Mouse (Mus musculus): ENCODE results near the gene Ccdc36.

The Ccdc36 gene

GRCm38 (mm10) chr9:108428384-108428783 is at the start of gene Ccdc36:
Gene Ccdc36 (minus strand): TSS chr9:108428484.
- DNase-seq (ENCODE audit: low spot score in 2 of 2) = no peak

- no peak for DNase-seq (ENCODE audit: low spot score in 2 of 2)
These were observed 46.2 kb upstream of the Ccdc36 start for GRCm38 (mm10) chr9:108474528-108474927.

GRCm38 (mm10) chr9:108469845-108470244 is 41.6 kb upstream of the Ccdc36 start:
- no peak for DNase-seq (ENCODE audit: low spot score in 2 of 2)

GRCm38 (mm10) chr9:108469430-108469829 is 41.1 kb upstream of the Ccdc36 start:
- no peak for DNase-seq (ENCODE audit: low spot score in 2 of 2)

GRCm38 (mm10) chr9:108466219-108466618 is 37.9 kb upstream of the Ccdc36 start:
- DNase-seq (ENCODE audit: low spot score in 2 of 2) = no peak

- DNase-seq (ENCODE audit: low spot score in 2 of 2) = no peak
These were observed 35.4 kb upstream of the Ccdc36 start for GRCm38 (mm10) chr9:108463713-108464112.

GRCm38 (mm10) chr9:108462192-108462591 is 33.9 kb upstream of the Ccdc36 start:
- no peak for DNase-seq (ENCODE audit: low spot score in 2 of 2)

- DNase-seq (ENCODE audit: low spot score in 2 of 2) = no peak
These were observed 33.4 kb upstream of the Ccdc36 start for GRCm38 (mm10) chr9:108461675-108462074.

- DNase-seq (ENCODE audit: low spot score in 2 of 2) = no peak
These were observed 32.9 kb upstream of the Ccdc36 start, which contains the start of gene Klhdc8b for GRCm38 (mm10) chr9:108461181-108461631. Gene Klhdc8b (minus strand): TSS chr9:108461581.

- DNase-seq (ENCODE audit: low spot score in 2 of 2) = peak; percentile 80 to 83
These were observed 32.3 kb upstream of the Ccdc36 start, which contains the start of gene Ccdc71 for GRCm38 (mm10) chr9:108460319-108461178. Gene Ccdc71 (plus strand): TSS chr9:108460527.

- DNase-seq (ENCODE audit: low spot score in 2 of 2) = no peak
These were observed 31.6 kb upstream of the Ccdc36 start for GRCm38 (mm10) chr9:108459939-108460318.

- no peak for DNase-seq (ENCODE audit: low spot score in 2 of 2)
These were observed 28.7 kb upstream of the Ccdc36 start for GRCm38 (mm10) chr9:108456953-108457352.

GRCm38 (mm10) chr9:108455747-108456571 is 27.7 kb upstream of the Ccdc36 start:
- no peak for DNase-seq (ENCODE audit: low spot score in 2 of 2)

GRCm38 (mm10) chr9:108454429-108454828 is 26.1 kb upstream of the Ccdc36 start:
- no peak for DNase-seq (ENCODE audit: low spot score in 2 of 2)

- no peak for DNase-seq (ENCODE audit: low spot score in 2 of 2)
These were observed 25.2 kb upstream of the Ccdc36 start for GRCm38 (mm10) chr9:108453458-108453857.

GRCm38 (mm10) chr9:108452911-108453310 is 24.6 kb upstream of the Ccdc36 start:
- DNase-seq (ENCODE audit: low spot score in 2 of 2) = no peak

GRCm38 (mm10) chr9:108452291-108452906 is 24.1 kb upstream of the Ccdc36 start:
- peak; percentile 70 to 80 for DNase-seq (ENCODE audit: low spot score in 2 of 2)

GRCm38 (mm10) chr9:108451519-108452160 is 23.4 kb upstream of the Ccdc36 start:
- DNase-seq (ENCODE audit: low spot score in 2 of 2) = no peak

- DNase-seq (ENCODE audit: low spot score in 2 of 2) = no peak
These were observed 22.8 kb upstream of the Ccdc36 start for GRCm38 (mm10) chr9:108451170-108451493.

- no peak for DNase-seq (ENCODE audit: low spot score in 2 of 2)
These were observed 22.2 kb upstream of the Ccdc36 start for GRCm38 (mm10) chr9:108450292-108451169.

GRCm38 (mm10) chr9:108449860-108450259 is 21.6 kb upstream of the Ccdc36 start:
- no peak for DNase-seq (ENCODE audit: low spot score in 2 of 2)

Data from frontal cortex, postnatal 14 days (tissue).